Mouse (Mus musculus) adrenal gland (tissue): ENCODE measurements around the gene Gm49369.
"Not testable (repeated sequence)": the region's sequence is repeated elsewhere in the genome, so short reads cannot be mapped to it uniquely, and the experiment has no call there.

Source experiments
- intact Hi-C: fragments of 180-260 bp; cut with DNase I; formaldehyde crosslinking; loops from one replicate; pipeline ENCODE4 v1.15.1; 2025

The Gm49369 gene

DNA sequence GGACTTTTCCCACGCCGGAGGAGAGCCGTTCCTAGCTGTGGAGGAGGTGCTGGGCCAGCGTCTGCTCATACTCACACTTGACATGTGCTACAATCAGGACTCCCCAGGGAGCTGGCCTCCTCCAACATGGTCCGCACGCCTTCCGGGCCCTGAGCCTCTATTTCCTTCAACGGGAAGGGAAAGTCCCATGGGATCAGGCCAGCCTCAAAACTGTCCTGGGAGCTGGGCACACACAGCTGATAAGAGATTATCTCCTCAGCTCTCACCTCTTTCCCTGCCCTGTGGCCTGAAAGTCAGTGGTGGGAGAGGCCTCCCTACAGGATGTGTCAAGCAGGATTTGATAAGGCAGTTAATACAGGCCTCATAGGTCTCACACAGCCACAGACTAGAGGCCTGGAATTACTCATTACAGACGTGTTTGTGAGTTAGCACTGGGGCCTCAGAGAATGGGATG, 52.2 kb downstream of the Gm49369 start:
- intact Hi-C loops = no loop called here

DNA sequence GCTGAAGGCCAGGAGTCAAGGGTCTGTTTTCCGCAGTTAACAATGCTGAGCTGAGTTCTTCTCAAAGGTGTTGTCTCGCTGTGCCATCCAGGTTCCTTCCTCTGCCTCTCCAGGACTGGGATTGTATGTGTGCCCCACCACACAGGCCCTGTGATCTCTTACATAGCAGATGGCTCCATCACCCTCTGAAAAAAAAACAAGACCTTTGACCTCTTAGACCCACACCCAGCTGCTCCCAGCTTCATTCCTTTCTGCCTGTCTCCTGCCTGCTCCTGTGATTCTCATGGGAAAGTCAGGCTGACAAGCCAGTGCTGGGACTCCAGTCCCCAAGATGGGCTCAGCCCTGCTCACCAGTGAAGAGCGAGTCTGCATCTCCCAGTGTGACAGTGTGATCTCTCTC, 54.0 kb downstream of the Gm49369 start:
- intact Hi-C loops = no loop called here

DNA sequence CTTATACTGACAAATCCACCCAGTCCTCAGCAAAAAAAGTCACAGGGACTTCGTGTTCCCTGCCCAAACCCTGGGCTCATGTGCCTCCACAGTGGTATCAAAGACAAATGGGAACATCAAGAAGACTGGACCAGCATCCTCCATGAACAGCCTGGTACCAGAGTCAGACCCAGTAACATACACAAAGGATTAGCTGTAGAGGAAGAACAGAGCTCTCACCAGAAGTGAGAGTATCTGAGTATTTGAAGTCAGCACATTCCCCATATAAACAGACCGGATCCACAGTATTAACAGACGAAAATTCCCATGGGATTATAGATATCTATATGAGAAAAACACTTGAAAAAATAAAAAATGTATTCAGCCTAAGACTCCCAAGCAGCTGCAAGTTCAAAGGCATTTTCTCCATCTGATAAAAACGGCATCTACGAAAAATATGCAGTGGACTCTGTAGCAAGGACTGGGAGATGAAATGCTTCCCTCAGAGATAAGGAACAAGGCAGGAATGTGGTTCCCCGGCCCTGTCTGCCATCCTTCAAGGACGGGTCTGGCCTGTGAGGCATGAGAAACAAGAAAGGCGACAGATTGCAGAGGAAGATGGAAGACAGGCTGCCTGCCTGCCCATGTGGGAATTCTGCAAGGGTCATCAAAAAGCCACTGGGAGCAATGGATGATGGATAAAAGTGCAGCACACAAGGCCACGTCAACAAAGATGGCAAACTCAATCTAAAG, 55.6 kb downstream of the Gm49369 start:
- intact Hi-C loops = no loop called here

DNA sequence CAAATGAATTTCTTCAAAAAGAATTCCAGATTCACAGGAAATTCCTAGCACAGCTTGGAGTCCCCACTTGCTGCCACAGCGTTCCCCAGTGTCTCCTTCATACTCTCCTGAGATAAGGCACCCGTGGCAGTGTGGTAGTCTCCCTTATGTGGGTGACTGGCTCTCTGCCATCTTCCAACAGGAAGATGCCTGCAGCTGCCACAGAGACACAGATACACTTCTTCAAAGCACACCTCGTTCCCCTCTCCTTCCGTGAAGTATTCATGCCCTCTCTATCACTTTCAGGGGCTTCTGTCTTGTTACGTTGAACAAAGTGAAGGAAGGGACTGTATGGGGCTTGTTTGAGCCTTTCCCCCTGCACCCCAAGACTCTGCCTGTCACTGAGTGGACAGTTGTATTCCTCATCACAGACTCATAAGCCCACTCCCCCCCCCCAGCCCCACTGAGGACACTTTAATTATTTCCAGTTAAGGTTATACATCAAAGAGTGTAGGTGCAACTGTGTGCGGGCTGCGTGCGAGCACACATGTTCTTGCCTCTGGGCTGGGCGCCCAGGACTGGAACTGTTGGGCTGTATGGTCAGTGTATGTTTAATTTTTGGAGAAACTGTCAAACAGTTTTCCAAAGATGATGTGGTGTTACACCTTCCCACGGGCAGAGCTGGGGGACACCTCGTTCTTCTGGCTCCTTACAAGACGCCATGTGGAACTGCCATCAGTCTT, 58.9 kb downstream of the Gm49369 start:
- intact Hi-C loops = no loop called here

DNA sequence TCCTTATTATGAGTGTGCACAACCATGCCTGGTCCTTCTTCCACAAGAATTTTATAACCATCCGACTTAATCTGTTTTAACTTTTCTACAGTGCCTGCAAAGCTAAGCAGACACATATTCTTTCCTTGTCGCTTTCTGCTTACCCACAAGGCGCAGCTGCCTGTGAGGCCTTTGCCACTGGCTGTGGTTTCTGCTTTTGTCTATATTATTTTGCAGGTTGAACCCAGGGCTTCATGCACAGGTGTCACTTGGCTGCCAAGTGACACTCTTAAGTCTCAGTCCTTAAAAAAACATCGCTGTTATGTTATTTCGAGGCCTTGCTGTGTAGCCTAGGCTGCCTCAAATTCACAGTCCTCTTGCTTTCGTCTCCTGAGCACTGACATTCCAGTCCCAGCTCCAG, 59.8 kb downstream of the Gm49369 start:
- intact Hi-C loops = no loop called here

DNA sequence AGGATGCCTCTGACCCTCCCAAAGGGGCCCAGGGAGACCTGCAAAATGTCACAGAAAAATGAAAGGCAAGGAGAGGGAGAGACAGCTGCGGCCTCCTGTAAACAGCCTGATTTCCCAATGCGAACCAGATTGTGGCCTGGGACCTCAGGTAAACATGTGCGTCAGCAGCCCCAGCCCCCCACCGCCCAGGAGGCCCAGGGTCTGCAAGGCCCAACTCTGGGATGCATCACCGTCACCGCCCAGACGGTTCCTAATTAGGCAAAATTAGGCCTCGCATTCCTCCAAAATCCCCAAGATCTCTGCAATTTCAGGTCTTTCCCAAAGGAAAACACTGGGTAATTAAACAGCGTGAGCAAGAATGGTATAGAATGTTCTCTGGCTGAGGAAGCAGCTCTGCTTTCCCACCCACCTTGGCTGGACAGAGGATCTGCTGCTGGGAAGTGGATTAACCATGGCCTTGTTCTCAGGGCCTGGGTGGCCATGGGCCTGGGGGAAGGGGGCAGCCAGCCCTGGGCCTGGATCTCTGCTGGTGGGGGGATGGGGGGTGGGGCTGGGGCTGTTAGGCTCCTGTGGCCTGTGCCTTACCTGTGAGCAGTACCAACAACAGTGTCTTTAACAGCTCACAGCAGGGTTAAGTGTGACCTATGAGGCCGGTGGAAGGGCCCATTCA, 60.7 kb downstream of the Gm49369 start:
- intact Hi-C loops = not testable (repeated sequence)
